Mouse (Mus musculus) hindbrain, embryonic 14.5 days (tissue): ENCODE data around the gene Sh3gl2. TPM values are rescaled to one million over a fixed set of nuclear protein-coding genes. Genes with fewer than 3 reads are reported as not detected.

Source experiments
- ATAC-seq: fragments of 200-750 bp; cut with Nextera tagmentation; 2 replicates; pipeline ENCODE4 v1.8.0; 2017; ENCODE audit warnings: moderate number of reproducible peaks, mild to moderate bottlenecking, moderate TSS enrichment, moderate library complexity; ENCODE audit not compliant: low FRiP score
- DNase-seq: peaks from one replicate; pipeline ENCODE4 v3.0.0-alpha.2; 2015; ENCODE audit warnings: low spot score
- H3K27ac ChIP-seq: fragments of 300-500 bp; sonication (generic); 2 replicates; pipeline ENCODE4 v1.5.1; 2014; ENCODE audit warnings: mild to moderate bottlenecking, moderate library complexity
- H3K27me3 ChIP-seq: fragments of 300-500 bp; sonication (generic); 2 replicates; pipeline ENCODE4 v1.6.1; 2014; ENCODE audit warnings: mild to moderate bottlenecking, low read length, mixed read lengths; ENCODE audit not compliant: control insufficient read depth, insufficient read depth
- H3K36me3 ChIP-seq: fragments of 300-500 bp; sonication (generic); replicated peaks from 2 replicates; pipeline ENCODE4 v1.6.1; 2014; ENCODE audit not compliant: control insufficient read depth, insufficient read depth
- H3K4me1 ChIP-seq: fragments of 300-500 bp; sonication (generic); replicated peaks from 2 replicates; pipeline ENCODE4 v1.6.1; 2014; ENCODE audit warnings: antibody characterized with exemption, low read length, mixed read lengths; ENCODE audit not compliant: control insufficient read depth, insufficient read depth
- H3K4me2 ChIP-seq: fragments of 300-500 bp; sonication (generic); replicated peaks from 2 replicates; pipeline ENCODE4 v1.6.1; 2014; ENCODE audit warnings: mild to moderate bottlenecking, moderate library complexity
- H3K4me3 ChIP-seq: fragments of 300-500 bp; sonication (generic); replicated peaks from 2 replicates; pipeline ENCODE4 v1.5.1; 2014; ENCODE audit warnings: mild to moderate bottlenecking, low read length
- H3K9ac ChIP-seq: fragments of 300-500 bp; sonication (generic); 2 replicates; pipeline ENCODE4 v1.6.1; 2014
- H3K9me3 ChIP-seq: fragments of 300-500 bp; sonication (generic); 2 replicates; pipeline ENCODE4 v1.6.1; 2016; ENCODE audit warnings: low read length; ENCODE audit not compliant: control insufficient read depth
- WGBS: fragments of 180-500 bp; shearing (Covaris S2); extraction: QIAGEN DNeasy Blood & Tissue Kit; methylation state at CpG from one replicate; pipeline ENCODE4 v1.1.7; 2014; 5-methylcytosine and 5-hydroxymethylcytosine counted together
- polyA plus RNA-seq: library from polyadenylated mRNA; unstranded; fragments of >200 nt; fragmentation: Nextera tagmentation; extraction: Ambion mirVana; gene quantifications from 2 replicates; pipeline ENCODE4 v1.2.1, GENCODE M21; 2014

Gene Sh3gl2
- polyA plus RNA-seq, 1 experiment from 2014 or later, result 97.4 TPM

DNA sequence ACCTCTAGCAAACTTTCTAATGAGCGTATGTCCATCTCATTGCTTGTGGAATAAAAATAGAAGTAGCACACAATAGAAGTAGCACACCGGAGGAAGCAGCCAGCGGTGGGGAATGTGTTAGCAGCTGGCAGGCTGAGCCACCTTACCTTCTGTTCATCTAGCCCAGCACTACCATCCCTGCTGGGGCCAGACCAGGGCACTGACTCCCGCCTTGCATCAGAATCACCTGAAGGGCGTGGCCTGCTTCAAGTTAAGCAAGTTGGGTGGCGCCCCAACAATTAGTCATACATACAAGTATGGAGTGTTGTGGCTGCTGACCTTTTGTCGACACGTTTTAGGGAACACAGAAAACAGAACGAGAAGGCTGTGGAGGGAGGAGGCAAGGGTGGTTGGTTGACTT, 6.5 kb upstream of the Sh3gl2 start:
- WGBS, result 89% methylated on average over 9 of the region's 9 CpGs
- H3K4me1 ChIP-seq, result no peaks in the 10 kb centered on the region
- DNase-seq (no peak), ATAC-seq (no peak)
- H3K9me3 ChIP-seq, result no peaks in the 10 kb centered on the region
- H3K36me3 ChIP-seq, result no peaks in the 10 kb centered on the region
- no peak overlapping the region for H3K4me3 ChIP-seq
- H3K27me3 ChIP-seq, result peaks cover 2% of the 10 kb centered on the region; the same call in 1 of the 2 replicates
- no peak overlapping the region for H3K27ac ChIP-seq
- no peak overlapping the region for H3K4me2 ChIP-seq
- no peak overlapping the region for H3K9ac ChIP-seq

DNA sequence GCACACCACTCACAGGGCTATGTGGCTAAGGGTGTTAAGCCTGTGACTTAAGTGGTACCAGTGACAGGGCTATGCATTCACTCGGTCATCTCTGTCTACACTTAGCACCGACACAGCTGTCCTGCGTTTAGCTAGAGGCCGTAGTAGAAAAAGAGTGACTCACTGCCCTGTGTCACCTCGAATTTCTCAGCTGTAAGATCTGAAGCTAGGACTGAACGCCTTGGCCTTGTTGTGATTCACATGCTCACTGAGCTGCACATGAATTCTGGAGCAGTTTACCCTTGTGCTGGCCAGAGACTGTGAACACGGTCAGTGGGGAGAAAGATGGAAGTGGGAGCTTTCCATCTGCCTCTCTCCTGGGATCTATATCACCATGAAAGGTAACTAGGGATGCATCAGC, 2.3 kb upstream of the Sh3gl2 start:
- H3K36me3 ChIP-seq, result no peaks in the 10 kb centered on the region
- peaks cover 12% of the 10 kb centered on the region for H3K27me3 ChIP-seq
- no peak overlapping the region for H3K4me3 ChIP-seq
- ATAC-seq, result no peak
- no peak for DNase-seq
- WGBS, result 86% methylated on average over 7 of the region's 7 CpGs
- no peak overlapping the region for H3K27ac ChIP-seq
- peaks cover 4% of the 10 kb centered on the region; the same call in 1 of the 2 replicates for H3K4me1 ChIP-seq
- no peak overlapping the region for H3K4me2 ChIP-seq
- no peaks in the 10 kb centered on the region for H3K9me3 ChIP-seq
- no peak overlapping the region for H3K9ac ChIP-seq

DNA sequence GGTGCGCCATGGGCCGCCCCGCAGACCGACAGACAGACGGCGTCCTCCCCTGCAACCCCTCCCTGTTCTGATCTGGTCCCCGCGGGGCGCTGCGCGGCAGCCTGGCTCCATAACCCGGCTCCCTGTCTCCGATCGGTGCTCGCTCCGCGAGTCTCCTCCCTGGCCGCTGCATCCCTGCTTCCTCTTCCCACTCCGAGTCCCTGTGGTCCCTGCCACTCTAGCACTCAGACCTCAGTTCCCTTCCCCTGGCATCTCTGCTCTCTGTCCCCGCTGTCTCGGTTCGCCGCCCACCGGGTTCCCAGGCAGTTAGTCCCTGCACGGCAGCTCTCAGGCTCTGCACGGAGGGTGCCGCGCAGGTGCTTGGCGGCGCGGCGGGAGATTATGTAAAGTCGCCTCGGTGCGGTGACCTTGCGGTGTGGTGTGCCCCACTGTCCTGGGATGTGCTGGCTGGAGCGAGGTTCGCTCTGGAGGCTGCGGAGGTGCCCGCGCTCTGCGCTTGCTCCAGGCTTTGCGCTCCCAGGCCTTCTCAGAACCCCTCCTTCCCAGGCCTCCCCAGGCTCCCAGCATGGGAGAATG, 798 bp downstream of the Sh3gl2 start:
- H3K4me3 ChIP-seq, result peak overlapping the region; percentile 79
- ATAC-seq (peak; percentile 85), DNase-seq (peak; percentile 63)
- under 1% methylated on average over 43 of the region's 43 CpGs for WGBS
- peak overlapping the region; percentile 70 for H3K4me2 ChIP-seq
- H3K4me1 ChIP-seq, result peaks cover 8% of the 10 kb centered on the region; the same call in 1 of the 2 replicates
- no peaks in the 10 kb centered on the region for H3K36me3 ChIP-seq
- peak overlapping the region; percentile 91 for H3K27ac ChIP-seq
- peaks cover 12% of the 10 kb centered on the region for H3K27me3 ChIP-seq
- H3K9ac ChIP-seq, result peak overlapping the region; percentile 90
- H3K9me3 ChIP-seq, result no peaks in the 10 kb centered on the region

DNA sequence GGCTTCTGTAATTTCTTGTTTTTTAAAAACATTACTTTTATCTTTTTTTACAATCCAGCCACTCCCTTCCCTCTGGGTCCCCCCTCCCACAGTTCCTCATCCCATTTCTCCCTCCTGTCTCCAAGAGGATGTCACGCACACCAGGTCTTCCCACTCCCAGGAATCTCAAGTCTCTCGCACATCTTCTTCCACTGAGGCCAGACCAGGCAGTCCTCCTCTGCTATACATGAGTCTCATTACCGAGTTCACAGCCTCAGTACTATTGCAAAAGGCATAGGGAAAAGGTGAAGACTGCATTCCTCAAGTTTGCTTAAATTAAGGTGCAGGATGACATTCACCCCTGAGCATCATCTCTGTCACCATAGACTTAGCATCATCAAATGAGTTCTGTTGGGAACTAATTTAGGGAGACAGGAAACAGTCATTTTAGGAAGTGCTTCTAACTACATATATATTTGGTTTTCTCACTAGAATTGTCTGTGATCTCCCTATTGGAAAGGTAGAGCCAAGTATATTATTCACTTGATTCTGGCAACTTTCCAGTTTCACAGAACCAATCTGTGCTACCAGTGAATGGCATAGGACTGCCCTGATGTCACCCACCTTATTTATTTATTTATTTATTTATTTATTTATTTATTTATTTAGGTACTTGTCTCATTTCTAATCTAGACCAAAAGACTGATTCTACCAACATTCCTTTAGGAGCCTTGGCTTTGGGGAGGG, 1.9 kb downstream of the Sh3gl2 start:
- DNase-seq (no peak), ATAC-seq (no peak)
- WGBS, result 56% methylated on average over 3 of the region's 3 CpGs
- H3K36me3 ChIP-seq, result no peaks in the 10 kb centered on the region
- H3K9ac ChIP-seq, result no peak overlapping the region
- H3K27ac ChIP-seq, result no peak overlapping the region
- H3K4me1 ChIP-seq, result peaks cover 8% of the 10 kb centered on the region; the same call in 1 of the 2 replicates
- H3K27me3 ChIP-seq, result peaks cover 12% of the 10 kb centered on the region
- peak overlapping the region; percentile 70 for H3K4me2 ChIP-seq
- no peaks in the 10 kb centered on the region for H3K9me3 ChIP-seq
- no peak overlapping the region for H3K4me3 ChIP-seq

DNA sequence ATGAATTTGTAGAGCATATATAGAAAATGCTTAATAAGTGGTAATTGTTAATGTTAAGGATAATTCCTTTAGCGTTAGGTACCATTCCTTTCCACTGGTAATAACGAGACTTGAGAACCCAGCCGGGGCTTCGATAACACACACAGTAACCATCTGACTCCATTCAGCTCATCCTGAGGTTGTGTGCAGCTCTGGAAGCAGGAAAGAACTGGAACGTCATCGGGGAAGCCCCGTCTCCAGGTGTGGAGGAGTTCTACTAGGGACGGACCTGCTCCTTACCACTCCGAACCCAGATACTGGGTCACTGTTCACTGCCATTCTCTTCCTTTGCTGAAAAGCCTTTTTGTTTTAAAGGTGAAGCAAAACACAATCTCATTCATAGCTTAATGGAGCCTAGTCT, 2.6 kb downstream of the Sh3gl2 start:
- H3K27me3 ChIP-seq, result peaks cover 12% of the 10 kb centered on the region
- no peaks in the 10 kb centered on the region for H3K9me3 ChIP-seq
- H3K9ac ChIP-seq, result no peak overlapping the region
- peaks cover 8% of the 10 kb centered on the region; the same call in 1 of the 2 replicates for H3K4me1 ChIP-seq
- DNase-seq (no peak), ATAC-seq (no peak)
- no peak overlapping the region for H3K4me2 ChIP-seq
- no peak overlapping the region for H3K4me3 ChIP-seq
- 93% methylated on average over 9 of the region's 9 CpGs for WGBS
- no peak overlapping the region for H3K27ac ChIP-seq
- no peaks in the 10 kb centered on the region for H3K36me3 ChIP-seq

- WGBS, result 76% methylated on average over 1 of the region's 1 CpGs
- H3K4me3 ChIP-seq, result no peak overlapping the region
- H3K9me3 ChIP-seq, result no peaks in the 10 kb centered on the region
- H3K9ac ChIP-seq, result no peak overlapping the region
- ATAC-seq (no peak), DNase-seq (no peak)
- peaks cover 8% of the 10 kb centered on the region; the same call in 1 of the 2 replicates for H3K4me1 ChIP-seq
- no peak overlapping the region for H3K4me2 ChIP-seq
- peaks cover 9% of the 10 kb centered on the region for H3K27me3 ChIP-seq
- no peaks in the 10 kb centered on the region for H3K36me3 ChIP-seq
- H3K27ac ChIP-seq, result no peak overlapping the region
These were observed 3.6 kb downstream of the Sh3gl2 start for GRCm38 (mm10) chr4:85208531-85208930.

- ATAC-seq (no peak), DNase-seq (no peak)
- Histone ChIP-seq H3K36me3 (no peaks in the 10 kb centered on the region), H3K9ac (no peak overlapping the region), H3K4me1 (peaks cover 8% of the 10 kb centered on the region; the same call in 1 of the 2 replicates), H3K4me3 (no peak overlapping the region), H3K27me3 (no peaks in the 10 kb centered on the region), H3K9me3 (no peaks in the 10 kb centered on the region), H3K4me2 (no peak overlapping the region), H3K27ac (no peak overlapping the region)
- 86% methylated on average over 3 of the region's 3 CpGs for WGBS
These were observed 6.0 kb downstream of the Sh3gl2 start for GRCm38 (mm10) chr4:85210953-85211352.

GRCm38 (mm10) chr4:85217003-85217402, 12.1 kb downstream of the Sh3gl2 start:
- Histone ChIP-seq H3K9ac (no peak overlapping the region), H3K36me3 (no peaks in the 10 kb centered on the region), H3K4me1 (no peaks in the 10 kb centered on the region), H3K27ac (no peak overlapping the region), H3K9me3 (no peaks in the 10 kb centered on the region), H3K4me2 (no peak overlapping the region), H3K27me3 (no peaks in the 10 kb centered on the region), H3K4me3 (no peak overlapping the region)
- no peak for ATAC-seq
- WGBS, result 81% methylated on average over 4 of the region's 4 CpGs
- DNase-seq, result no peak

- H3K36me3 ChIP-seq, result no peaks in the 10 kb centered on the region
- H3K9ac ChIP-seq, result no peak overlapping the region
- DNase-seq (no peak), ATAC-seq (no peak)
- WGBS, result 72% methylated on average over 5 of the region's 5 CpGs
- H3K4me2 ChIP-seq, result no peak overlapping the region
- H3K9me3 ChIP-seq, result no peaks in the 10 kb centered on the region
- H3K27me3 ChIP-seq, result no peaks in the 10 kb centered on the region
- 0 out of 2 replicates have a peak, but pooled peaks cover under 1% of the 10 kb centered on the region for H3K4me1 ChIP-seq
- no peak overlapping the region for H3K4me3 ChIP-seq
- H3K27ac ChIP-seq, result no peak overlapping the region
These were observed 17.8 kb downstream of the Sh3gl2 start for GRCm38 (mm10) chr4:85222716-85223115.
